ENCODE assay signal across 9 mouse cellular contexts in genomic region chr5:125128939-125129385, GRCm38 (mm10). TPM values are rescaled to one million over a fixed set of nuclear protein-coding genes. Genes with fewer than 3 reads are reported as not detected.
A peak's percentile ranks its signal among the peaks of the same experiment; 100 is the strongest.
DNase-seq lines count a peak whose midpoint lies in the region; ATAC-seq and TF ChIP-seq lines count a peak whose summit lies in the region.
"Had no signal": no experiment of that assay in that cellular context is flagged by ENCODE, and none has a peak within 500 bp of the region (broad histone marks: within the 10 kb centered on the region; RNA-seq: fewer than 3 reads in every experiment).

No protein-coding gene starts in this region.

- H3K27ac ChIP-seq in hindbrain, embryonic 15.5 days (replicated peaks) = peak overlapping the region; percentile 42

- no peak overlapping the region for H3K9ac ChIP-seq in hindbrain, embryonic 15.5 days

- no peaks in the 10 kb centered on the region for H3K27me3 ChIP-seq in E14TG2a.4 (ENCODE audit: insufficient read depth, low read length)
- no peaks in the 10 kb centered on the region for H3K27me3 ChIP-seq in hindbrain, embryonic 15.5 days

- TF ChIP-seq CTCF in E14TG2a.4 (conservative IDR thresholded peaks at IDR 0.05; ENCODE audit: low read length) = no peak

- peak; percentile 19; the same call in 1 of the 2 replicates for ATAC-seq in hindbrain, embryonic 15.5 days (ENCODE audit: low FRiP score, low read depth)

- H3K4me2 ChIP-seq in hindbrain, embryonic 15.5 days = no peak overlapping the region

- peak; percentile 42 for DNase-seq in kidney, adult 18-20 months
- DNase-seq in kidney, adult 8-10 months = no peak
- DNase-seq in cerebellum, postnatal 10 days = peak; percentile 91 to 96
- no peak for DNase-seq in B cell, adult 2 months
- DNase-seq in ovary, postnatal 14 days (ENCODE audit: low spot score) = no peak
- no peak for DNase-seq in lung, postnatal 36 days
- DNase-seq: thymus, postnatal 14 days had no signal

- peak overlapping the region; percentile 17; the same call in 1 of the 2 replicates for H3K4me3 ChIP-seq in E14TG2a.4 (replicated peaks; ENCODE audit: low read length)
- H3K4me3 ChIP-seq in hindbrain, embryonic 15.5 days = no peak overlapping the region

- H3K36me3 ChIP-seq in E14TG2a.4 (ENCODE audit: insufficient read depth, low read length) = peaks cover 32% of the 10 kb centered on the region
- no peaks in the 10 kb centered on the region for H3K36me3 ChIP-seq in hindbrain, embryonic 15.5 days

- H3K4me1 ChIP-seq in E14TG2a.4 (replicated peaks; ENCODE audit: low read depth, low read length) = peaks cover 96% of the 10 kb centered on the region
- peaks cover 85% of the 10 kb centered on the region for H3K4me1 ChIP-seq in hindbrain, embryonic 15.5 days (replicated peaks)

- no peaks in the 10 kb centered on the region for H3K9me3 ChIP-seq in E14TG2a.4 (ENCODE audit: low read length)
- H3K9me3 ChIP-seq in hindbrain, embryonic 15.5 days = no peaks in the 10 kb centered on the region

- WGBS in hindbrain, embryonic 15.5 days = 47% methylated on average over 14 of the region's 14 CpGs

RNA-seq across cellular contexts. Expression of gene Ncor2, which starts 50.1 kb away (rescaled TPM):
- 26.3 and 28.7 TPM in 2 replicates for polyA plus RNA-seq in hindbrain, embryonic 15.5 days (2015; fragmentation: Nextera tagmentation; extraction: Ambion mirVana)

Comparison
In these comparisons a context has a peak if more than half of its experiments do, and no peak if none do; other contexts are left out.
1. DNase-seq: peak in kidney, adult 18-20 months (single experiment) and cerebellum, postnatal 10 days (2 of 2); none in kidney, adult 8-10 months (0 of 2), B cell, adult 2 months (0 of 2), ovary, postnatal 14 days (single experiment) and lung, postnatal 36 days (single experiment).